Comparison of ENCODE assay signal across 8 mouse cellular contexts in genomic region chr10:8517591-8518140, GRCm38 (mm10). TPM values are rescaled to one million over a fixed set of nuclear protein-coding genes. Genes with fewer than 3 reads are reported as not detected.
DNase-seq lines count a peak whose midpoint lies in the region; ATAC-seq lines count a peak whose summit lies in the region.

No protein-coding gene starts in this region.

- H3K27me3 ChIP-seq in forebrain, embryonic 13.5 days: peaks cover 27% of the 10 kb centered on the region
- peaks cover 17% of the 10 kb centered on the region for H3K27me3 ChIP-seq in limb, embryonic 13.5 days
- H3K27me3 ChIP-seq in neural tube, embryonic 14.5 days (ENCODE audit: control insufficient read depth, insufficient read depth, low read length): no peaks in the 10 kb centered on the region

- no peak overlapping the region for H3K27ac ChIP-seq in forebrain, embryonic 13.5 days
- no peak overlapping the region for H3K27ac ChIP-seq in limb, embryonic 13.5 days
- no peak overlapping the region for H3K27ac ChIP-seq in neural tube, embryonic 14.5 days (ENCODE audit: low read depth, low read length)

- H3K4me1 ChIP-seq in forebrain, embryonic 13.5 days: peaks cover 18% of the 10 kb centered on the region
- H3K4me1 ChIP-seq in limb, embryonic 13.5 days: peaks cover 24% of the 10 kb centered on the region
- H3K4me1 ChIP-seq in neural tube, embryonic 14.5 days (ENCODE audit: control insufficient read depth, insufficient read depth, low read length): peaks cover 5% of the 10 kb centered on the region; the same call in 1 of the 2 replicates

- no peaks in the 10 kb centered on the region for H3K9me3 ChIP-seq in forebrain, embryonic 13.5 days (replicated peaks)
- H3K9me3 ChIP-seq in limb, embryonic 13.5 days: no peaks in the 10 kb centered on the region
- H3K9me3 ChIP-seq in neural tube, embryonic 14.5 days (ENCODE audit: control insufficient read depth, low read length): no peaks in the 10 kb centered on the region

- no peaks in the 10 kb centered on the region for H3K36me3 ChIP-seq in forebrain, embryonic 13.5 days (ENCODE audit: poor library complexity, severe bottlenecking)
- no peaks in the 10 kb centered on the region; the same call in 1 of the 2 replicates for H3K36me3 ChIP-seq in limb, embryonic 13.5 days
- no peaks in the 10 kb centered on the region for H3K36me3 ChIP-seq in neural tube, embryonic 14.5 days (ENCODE audit: control insufficient read depth, insufficient read depth, low read length)

- peak overlapping the region; percentile 79 for H3K4me3 ChIP-seq in forebrain, embryonic 13.5 days
- H3K4me3 ChIP-seq in limb, embryonic 13.5 days: peak overlapping the region; percentile 78
- H3K4me3 ChIP-seq in neural tube, embryonic 14.5 days (ENCODE audit: low read depth, low read length): peak overlapping the region; percentile 83

- peak; percentile 23 for DNase-seq in embryo, embryonic 10.5 days (ENCODE audit: low spot score)
- DNase-seq in embryo, embryonic 10 days (ENCODE audit: low spot score): no peak
- peak; percentile 12 for DNase-seq in right cerebral cortex, postnatal 4 days
- DNase-seq in right cerebral cortex, postnatal 36 days (ENCODE audit: low spot score in 2 of 2): no peak
- no peak for DNase-seq in urinary bladder, postnatal 36 days (ENCODE audit: low spot score in 2 of 2)

- peak; percentile 54 for ATAC-seq in forebrain, embryonic 13.5 days
- ATAC-seq in limb, embryonic 13.5 days (ENCODE audit: low FRiP score, low read depth): 0 out of 2 replicates have a peak, but pooled peaks have one; percentile 10
- peak; percentile 36 for ATAC-seq in neural tube, embryonic 14.5 days (ENCODE audit: low read depth)

- WGBS in forebrain, embryonic 13.5 days: 1% methylated on average over 26 of the region's 26 CpGs
- WGBS in limb, embryonic 13.5 days: 1% methylated on average over 26 of the region's 26 CpGs
- under 1% methylated on average over 26 of the region's 26 CpGs for WGBS in neural tube, embryonic 14.5 days

- peak overlapping the region; percentile 83 for H3K9ac ChIP-seq in forebrain, embryonic 13.5 days
- peak overlapping the region; percentile 84 for H3K9ac ChIP-seq in limb, embryonic 13.5 days
- H3K9ac ChIP-seq in neural tube, embryonic 14.5 days (replicated peaks; ENCODE audit: low read depth, low read length): peak overlapping the region; percentile 80

- H3K4me2 ChIP-seq in forebrain, embryonic 13.5 days: peak overlapping the region; percentile 96
- H3K4me2 ChIP-seq in limb, embryonic 13.5 days (replicated peaks): peak overlapping the region; percentile 90
- peak overlapping the region; percentile 76 for H3K4me2 ChIP-seq in neural tube, embryonic 14.5 days (ENCODE audit: low read depth, low read length)

RNA-seq across cellular contexts. Expression of gene Ust, which starts 1.0 kb away (rescaled TPM):
- polyA plus RNA-seq in forebrain, embryonic 13.5 days (2015; fragmentation: Nextera tagmentation; extraction: Ambion mirVana): 2.3 and 4.0 TPM in 2 replicates
- polyA plus RNA-seq in limb, embryonic 13.5 days (2015; fragmentation: Nextera tagmentation; extraction: Ambion mirVana): 8.5 and 9.1 TPM in 2 replicates
- polyA plus RNA-seq in neural tube, embryonic 14.5 days (2014; fragmentation: Nextera tagmentation; extraction: Ambion mirVana): 10.5 and 12.3 TPM in 2 replicates

Comparison
In these comparisons a context has a peak if more than half of its experiments do, and no peak if none do; other contexts are left out.
1. DNase-seq: peak in embryo, embryonic 10.5 days (single experiment) and right cerebral cortex, postnatal 4 days (single experiment); none in embryo, embryonic 10 days (single experiment), right cerebral cortex, postnatal 36 days (0 of 2) and urinary bladder, postnatal 36 days (0 of 2).
2. Peak in every context shown above with its lines, with median percentiles within 50 percentile points of each other: ATAC-seq, H3K4me2 ChIP-seq, H3K4me3 ChIP-seq and H3K9ac ChIP-seq.